Mouse (Mus musculus) forebrain, embryonic 12.5 days (tissue): ENCODE data around the gene Mettl9. TPM values are rescaled to one million over a fixed set of nuclear protein-coding genes. Genes with fewer than 3 reads are reported as not detected.

Source experiments
- ATAC-seq: fragments of 200-750 bp; cut with Nextera tagmentation; 2 replicates; pipeline ENCODE4 v1.8.0; 2017; ENCODE audit warnings: moderate TSS enrichment; ENCODE audit not compliant: low FRiP score
- H3K27ac ChIP-seq: fragments of 300-500 bp; sonication (generic); 2 replicates; pipeline ENCODE4 v1.5.1; 2016; ENCODE audit warnings: mild to moderate bottlenecking
- H3K27me3 ChIP-seq: fragments of 300-500 bp; sonication (generic); 2 replicates; pipeline ENCODE4 v1.6.1; 2016; ENCODE audit warnings: mild to moderate bottlenecking
- H3K36me3 ChIP-seq: fragments of 300-500 bp; sonication (generic); replicated peaks from 2 replicates; pipeline ENCODE4 v1.6.1; 2016; ENCODE audit warnings: mild to moderate bottlenecking
- H3K4me1 ChIP-seq: fragments of 300-500 bp; sonication (generic); 2 replicates; pipeline ENCODE4 v1.6.1; 2016
- H3K4me2 ChIP-seq: fragments of 300-500 bp; sonication (generic); 2 replicates; pipeline ENCODE4 v1.6.1; 2016; ENCODE audit warnings: mild to moderate bottlenecking, moderate library complexity
- H3K4me3 ChIP-seq: fragments of 300-500 bp; sonication (generic); replicated peaks from 2 replicates; pipeline ENCODE4 v1.5.1; 2016; ENCODE audit warnings: mild to moderate bottlenecking
- H3K9ac ChIP-seq: fragments of 300-500 bp; sonication (generic); 2 replicates; pipeline ENCODE4 v1.6.1; 2016; ENCODE audit warnings: mild to moderate bottlenecking
- H3K9me3 ChIP-seq: fragments of 300-500 bp; sonication (generic); 2 replicates; pipeline ENCODE4 v1.6.1; 2016
- WGBS: fragments of 180-500 bp; shearing (Covaris S2); methylation state at CpG from one replicate; pipeline ENCODE4 v1.1.7; 2016; 5-methylcytosine and 5-hydroxymethylcytosine counted together
- polyA plus RNA-seq: library from polyadenylated mRNA; unstranded; fragments of >200 nt; fragmentation: Nextera tagmentation; extraction: Ambion mirVana; gene quantifications from 2 replicates; pipeline ENCODE4 v1.2.1, GENCODE M21; 2016

The Mettl9 gene
- polyA plus RNA-seq, 1 experiment from 2014 or later, result 227 TPM

GRCm38 (mm10) chr7:121082949-121083513, 48.8 kb downstream of the Mettl9 start:
- no peak for ATAC-seq
- peaks cover 15% of the 10 kb centered on the region; the same call in 1 of the 2 replicates for H3K36me3 ChIP-seq
- no peaks in the 10 kb centered on the region for H3K27me3 ChIP-seq
- H3K9ac ChIP-seq, result no peak overlapping the region
- 81% methylated on average over 9 of the region's 9 CpGs for WGBS
- peaks cover 10% of the 10 kb centered on the region for H3K4me1 ChIP-seq
- no peak overlapping the region for H3K4me3 ChIP-seq
- no peak overlapping the region for H3K27ac ChIP-seq
- H3K4me2 ChIP-seq, result no peak overlapping the region
- no peaks in the 10 kb centered on the region for H3K9me3 ChIP-seq

GRCm38 (mm10) chr7:121084840-121085453, 50.7 kb downstream of the Mettl9 start:
- H3K9ac ChIP-seq, result no peak overlapping the region
- H3K9me3 ChIP-seq, result no peaks in the 10 kb centered on the region
- no peak overlapping the region for H3K4me2 ChIP-seq
- ATAC-seq, result no peak
- peaks cover 8% of the 10 kb centered on the region; the same call in 1 of the 2 replicates for H3K36me3 ChIP-seq
- peaks cover 9% of the 10 kb centered on the region for H3K4me1 ChIP-seq
- no peak overlapping the region for H3K4me3 ChIP-seq
- WGBS, result 45% methylated on average over 8 of the region's 8 CpGs
- H3K27ac ChIP-seq, result no peak overlapping the region
- no peaks in the 10 kb centered on the region for H3K27me3 ChIP-seq

GRCm38 (mm10) chr7:121085500-121085899, 51.3 kb downstream of the Mettl9 start:
- H3K27me3 ChIP-seq, result no peaks in the 10 kb centered on the region
- H3K4me2 ChIP-seq, result no peak overlapping the region
- ATAC-seq, result peak; percentile 49; the same call in 1 of the 2 replicates
- peaks cover 9% of the 10 kb centered on the region for H3K4me1 ChIP-seq
- H3K36me3 ChIP-seq, result peaks cover 5% of the 10 kb centered on the region; the same call in 1 of the 2 replicates
- no peak overlapping the region for H3K4me3 ChIP-seq
- H3K9me3 ChIP-seq, result no peaks in the 10 kb centered on the region
- 16% methylated on average over 4 of the region's 4 CpGs for WGBS
- no peak overlapping the region for H3K9ac ChIP-seq
- no peak overlapping the region for H3K27ac ChIP-seq

GRCm38 (mm10) chr7:121088745-121089144, 54.5 kb downstream of the Mettl9 start:
- Histone ChIP-seq H3K27me3 (no peaks in the 10 kb centered on the region), H3K9ac (no peak overlapping the region), H3K27ac (no peak overlapping the region), H3K4me2 (no peak overlapping the region), H3K9me3 (no peaks in the 10 kb centered on the region), H3K4me3 (no peak overlapping the region), H3K36me3 (no peaks in the 10 kb centered on the region), H3K4me1 (peaks cover 9% of the 10 kb centered on the region)
- WGBS, result 73% methylated on average over 5 of the region's 5 CpGs
- no peak for ATAC-seq

DNA sequence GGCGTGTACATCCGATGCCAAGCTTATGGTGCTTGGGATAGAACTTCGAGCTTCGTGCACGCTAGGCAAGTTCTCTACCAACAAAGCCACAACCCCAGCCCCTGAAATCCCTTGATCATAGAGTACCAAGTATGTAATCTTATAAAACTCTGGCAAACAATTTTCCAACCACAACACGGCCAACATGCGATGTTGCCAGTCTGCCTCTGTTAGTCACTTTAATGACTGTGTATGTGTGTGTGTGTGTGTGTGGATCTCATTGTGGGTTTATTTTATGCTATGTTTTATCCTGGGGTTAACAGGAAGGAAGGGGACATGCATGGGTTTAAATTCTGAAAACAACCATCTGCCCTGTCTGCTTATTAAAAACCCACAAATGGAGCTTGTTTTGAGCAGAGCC, 56.5 kb downstream of the Mettl9 start:
- ATAC-seq, result no peak
- 88% methylated on average over 7 of the region's 7 CpGs for WGBS
- Histone ChIP-seq H3K4me3 (no peak overlapping the region), H3K36me3 (no peaks in the 10 kb centered on the region), H3K9me3 (no peaks in the 10 kb centered on the region), H3K27ac (no peak overlapping the region), H3K27me3 (no peaks in the 10 kb centered on the region), H3K9ac (no peak overlapping the region), H3K4me2 (no peak overlapping the region), H3K4me1 (no peaks in the 10 kb centered on the region; the same call in 1 of the 2 replicates)

GRCm38 (mm10) chr7:121093026-121093425, 58.8 kb downstream of the Mettl9 start:
- Histone ChIP-seq H3K4me3 (no peak overlapping the region), H3K36me3 (no peaks in the 10 kb centered on the region), H3K27ac (no peak overlapping the region), H3K9me3 (no peaks in the 10 kb centered on the region), H3K4me1 (no peaks in the 10 kb centered on the region; the same call in 1 of the 2 replicates), H3K27me3 (no peaks in the 10 kb centered on the region), H3K9ac (no peak overlapping the region), H3K4me2 (no peak overlapping the region)
- 79% methylated on average over 4 of the region's 4 CpGs for WGBS
- no peak for ATAC-seq

DNA sequence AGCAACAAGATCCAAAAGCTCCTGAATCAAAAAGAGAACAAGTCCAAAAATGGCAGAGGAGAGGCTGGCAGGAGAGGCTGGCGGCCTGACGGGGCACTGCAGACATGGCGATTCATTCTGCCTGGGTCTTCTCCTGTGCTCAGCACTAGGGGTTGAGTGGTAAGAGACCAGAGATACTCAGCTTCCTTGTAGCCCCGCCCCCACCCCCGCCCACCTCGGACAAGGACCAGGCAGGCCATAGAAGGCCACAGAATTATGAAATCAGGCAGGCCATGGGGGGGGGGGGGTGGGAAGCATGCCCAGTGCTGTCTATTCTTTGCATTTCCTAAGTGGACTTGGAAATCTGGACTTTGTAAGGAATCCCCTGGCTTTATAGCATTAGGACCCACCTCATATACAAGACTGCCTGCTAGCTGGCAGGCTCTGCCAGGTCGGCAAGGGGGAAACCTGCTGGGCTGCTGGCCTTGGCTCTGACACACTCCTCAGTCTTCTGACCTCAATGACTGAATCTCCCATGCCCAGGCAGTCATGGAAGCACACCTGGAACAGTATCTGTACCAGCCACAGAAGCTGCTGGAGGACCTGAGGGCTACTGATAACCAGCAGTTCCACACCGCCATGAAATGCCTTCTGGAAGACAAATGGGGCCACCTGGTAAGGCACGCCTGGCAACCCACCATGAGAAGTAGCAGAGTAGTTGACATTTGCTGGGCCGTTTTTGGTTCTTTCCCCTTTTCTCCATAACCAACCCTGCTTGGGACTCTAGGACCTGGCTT, 64.6 kb downstream of the Mettl9 start:
- Histone ChIP-seq H3K9ac (no peak overlapping the region), H3K27ac (no peak overlapping the region), H3K4me2 (no peak overlapping the region), H3K27me3 (no peaks in the 10 kb centered on the region), H3K4me1 (no peaks in the 10 kb centered on the region), H3K9me3 (no peaks in the 10 kb centered on the region), H3K4me3 (no peak overlapping the region), H3K36me3 (no peaks in the 10 kb centered on the region)
- ATAC-seq, result no peak
- 79% methylated on average over 10 of the region's 10 CpGs for WGBS

GRCm38 (mm10) chr7:121107851-121108250, 73.6 kb downstream of the Mettl9 start:
- ATAC-seq, result no peak
- H3K4me2 ChIP-seq, result no peak overlapping the region
- H3K9me3 ChIP-seq, result no peaks in the 10 kb centered on the region
- H3K27me3 ChIP-seq, result no peaks in the 10 kb centered on the region
- H3K4me3 ChIP-seq, result no peak overlapping the region
- WGBS, result 84% methylated on average over 3 of the region's 3 CpGs
- no peaks in the 10 kb centered on the region for H3K36me3 ChIP-seq
- H3K4me1 ChIP-seq, result no peaks in the 10 kb centered on the region
- no peak overlapping the region for H3K9ac ChIP-seq
- no peak overlapping the region for H3K27ac ChIP-seq

- no peak overlapping the region for H3K4me2 ChIP-seq
- H3K36me3 ChIP-seq, result no peaks in the 10 kb centered on the region
- no peaks in the 10 kb centered on the region for H3K4me1 ChIP-seq
- 57% methylated on average over 3 of the region's 3 CpGs for WGBS
- no peaks in the 10 kb centered on the region for H3K9me3 ChIP-seq
- H3K27me3 ChIP-seq, result no peaks in the 10 kb centered on the region
- no peak overlapping the region for H3K9ac ChIP-seq
- no peak overlapping the region for H3K4me3 ChIP-seq
- no peak overlapping the region for H3K27ac ChIP-seq
- ATAC-seq, result no peak
These were observed 77.1 kb downstream of the Mettl9 start for GRCm38 (mm10) chr7:121111321-121111720.

DNA sequence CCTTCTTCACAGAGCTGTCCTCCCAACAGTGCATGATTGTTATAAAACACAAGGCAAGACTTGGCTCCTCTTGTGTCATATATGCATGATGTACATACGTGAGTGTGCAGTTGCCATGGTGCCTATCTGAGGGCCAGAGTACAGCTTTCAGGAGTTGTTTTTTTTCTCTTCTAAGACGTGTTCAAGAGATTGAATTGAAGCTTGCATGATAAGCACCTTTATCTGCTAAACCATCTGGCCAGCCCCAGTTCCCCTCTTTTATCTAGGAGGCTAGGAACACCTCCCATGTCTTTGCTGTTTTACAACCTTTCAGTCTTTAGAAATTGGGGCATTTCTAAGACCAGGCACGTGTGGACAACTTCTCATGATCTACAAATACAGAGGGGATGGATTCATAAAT, 77.5 kb downstream of the Mettl9 start:
- H3K4me3 ChIP-seq, result no peak overlapping the region
- no peak overlapping the region for H3K27ac ChIP-seq
- ATAC-seq, result no peak
- H3K36me3 ChIP-seq, result no peaks in the 10 kb centered on the region
- H3K9me3 ChIP-seq, result no peaks in the 10 kb centered on the region
- no peak overlapping the region for H3K4me2 ChIP-seq
- WGBS, result 78% methylated on average over 3 of the region's 3 CpGs
- H3K9ac ChIP-seq, result no peak overlapping the region
- no peaks in the 10 kb centered on the region for H3K4me1 ChIP-seq
- no peaks in the 10 kb centered on the region for H3K27me3 ChIP-seq

DNA sequence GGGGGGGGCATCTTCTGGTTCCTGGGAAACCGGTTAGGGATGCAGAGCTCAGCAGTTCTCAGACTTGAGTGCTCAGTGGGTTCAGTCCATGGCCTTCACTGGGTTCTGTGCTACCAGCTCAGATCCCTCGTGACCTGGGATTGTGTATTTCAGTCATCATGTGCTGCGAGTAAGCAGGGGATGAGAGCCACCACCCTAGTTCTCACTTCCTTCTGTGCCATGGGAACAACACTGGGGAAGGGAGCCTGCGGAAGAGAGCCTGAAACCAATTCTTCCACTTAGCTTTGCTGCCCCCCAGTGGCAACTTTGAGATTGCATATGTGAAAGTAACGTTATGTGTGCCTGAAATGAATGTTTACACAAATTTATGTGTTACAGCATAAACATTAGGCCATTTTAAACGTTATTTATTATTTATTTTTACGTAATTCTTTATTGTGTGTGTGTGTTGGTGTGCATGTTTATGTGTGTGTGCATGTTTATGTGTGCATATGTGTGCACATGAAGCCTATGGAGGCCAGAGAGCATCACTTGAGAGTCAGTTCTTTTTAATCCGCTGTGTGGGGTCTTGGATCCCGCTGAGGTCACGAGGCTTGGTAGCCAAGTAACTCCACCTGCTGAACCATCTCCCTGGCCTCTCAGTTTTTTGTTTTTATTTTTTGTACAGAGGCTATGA, 86.0 kb downstream of the Mettl9 start:
- Histone ChIP-seq H3K36me3 (no peaks in the 10 kb centered on the region), H3K4me3 (no peak overlapping the region), H3K4me1 (no peaks in the 10 kb centered on the region), H3K4me2 (no peak overlapping the region), H3K9ac (no peak overlapping the region), H3K27ac (no peak overlapping the region), H3K9me3 (no peaks in the 10 kb centered on the region), H3K27me3 (no peaks in the 10 kb centered on the region)
- ATAC-seq, result peak; percentile 75
- WGBS, result 12% methylated on average over 10 of the region's 10 CpGs
